Mouse (Mus musculus) MEL (cell line): ENCODE data around the gene Pde3a.
A peak's percentile ranks its signal among the peaks of the same experiment; 100 is the strongest.

Source experiments
- CHD1 ChIP-seq: IDR thresholded peaks from 2 replicates; pipeline ENCODE4 v1.6.1; 2012; ENCODE audit warnings: low read depth, mild to moderate bottlenecking, inconsistent platforms, low read length, improper control_type of control experiment
- CHD2 ChIP-seq: IDR thresholded peaks from 2 replicates; pipeline ENCODE4 v1.6.1; 2011; ENCODE audit warnings: low read length, improper control_type of control experiment
- CTCF ChIP-seq, 3 experiments: IDR thresholded peaks in 2 of 3; conservative IDR thresholded peaks in 1 of 3; 2 replicates each; pipeline ENCODE4 v1.5.1; 2011 to 2012; ENCODE audit warnings: low read length in 3 of 3, low read depth in 2 of 3, mild to moderate bottlenecking in 2 of 3, improper control_type of control experiment in 1 of 3, inconsistent platforms in 1 of 3, mixed read lengths in 1 of 3, moderate library complexity in 1 of 3; ENCODE audit not compliant: control insufficient read depth in 1 of 3, insufficient read depth in 1 of 3, poor library complexity in 1 of 3, severe bottlenecking in 1 of 3
- E2F4 ChIP-seq: IDR thresholded peaks from 2 replicates; pipeline ENCODE4 v1.6.1; 2011; ENCODE audit warnings: low read depth, low read length, improper control_type of control experiment, borderline replicate concordance
- EP300 ChIP-seq, 2 experiments: IDR thresholded peaks; 2 replicates each; pipeline ENCODE4 v1.6.1; 2011; ENCODE audit warnings: improper control_type of control experiment in 2 of 2, low read length in 2 of 2, low read depth in 1 of 2, mild to moderate bottlenecking in 1 of 2
- GATA1 ChIP-seq: IDR thresholded peaks from 2 replicates; pipeline ENCODE4 v1.6.1; 2011; ENCODE audit warnings: low read depth, low read length, improper control_type of control experiment
- POLR2A ChIP-seq, 2 experiments: IDR thresholded peaks; 2 replicates each; pipeline ENCODE4 v1.6.1; 2011 to 2012; ENCODE audit warnings: low read length in 2 of 2, mild to moderate bottlenecking in 2 of 2, control low read depth in 1 of 2, improper control_type of control experiment in 1 of 2, low read depth in 1 of 2, moderate library complexity in 1 of 2; ENCODE audit not compliant: control insufficient read depth in 1 of 2, insufficient read depth in 1 of 2, poor library complexity in 1 of 2
- RAD21 ChIP-seq: IDR thresholded peaks from 2 replicates; pipeline ENCODE4 v1.6.1; 2011; ENCODE audit warnings: mild to moderate bottlenecking, low read depth, low read length, improper control_type of control experiment
- ZNF384 ChIP-seq: IDR thresholded peaks from 2 replicates; pipeline ENCODE4 v1.6.1; 2012; ENCODE audit warnings: low read depth, mild to moderate bottlenecking, inconsistent platforms, low read length, improper control_type of control experiment

GRCm38 (mm10) chr6:141447547-141447946 is 198.5 kb downstream of the Pde3a start:
- TF ChIP-seq E2F4 (no peak), CTCF (IDR thresholded peaks at IDR 0.05 in 2 of 3, conservative IDR thresholded peaks at IDR 0.05 in 1 of 3; ENCODE audit: control insufficient read depth in 1 of 3, insufficient read depth in 1 of 3, low read depth in 2 of 3, low read length in 3 of 3, poor library complexity in 1 of 3, severe bottlenecking in 1 of 3) (peak in 2 of 3 experiments; percentile 10 to 25; a peak in 3 of 6 replicates), POLR2A (IDR thresholded peaks at IDR 0.05; ENCODE audit: control insufficient read depth in 1 of 2, insufficient read depth in 1 of 2, low read depth in 1 of 2, low read length in 2 of 2, poor library complexity in 1 of 2) (no peak), EP300 (IDR thresholded peaks at IDR 0.05; ENCODE audit: low read depth in 1 of 2, low read length in 2 of 2) (no peak), GATA1 (no peak), CHD1 (no peak), RAD21 (no peak; the same call in 1 of the 2 replicates), ZNF384 (no peak), CHD2 (no peak)
